Mouse (Mus musculus): ENCODE data around the gene Slc25a51.

DNA sequence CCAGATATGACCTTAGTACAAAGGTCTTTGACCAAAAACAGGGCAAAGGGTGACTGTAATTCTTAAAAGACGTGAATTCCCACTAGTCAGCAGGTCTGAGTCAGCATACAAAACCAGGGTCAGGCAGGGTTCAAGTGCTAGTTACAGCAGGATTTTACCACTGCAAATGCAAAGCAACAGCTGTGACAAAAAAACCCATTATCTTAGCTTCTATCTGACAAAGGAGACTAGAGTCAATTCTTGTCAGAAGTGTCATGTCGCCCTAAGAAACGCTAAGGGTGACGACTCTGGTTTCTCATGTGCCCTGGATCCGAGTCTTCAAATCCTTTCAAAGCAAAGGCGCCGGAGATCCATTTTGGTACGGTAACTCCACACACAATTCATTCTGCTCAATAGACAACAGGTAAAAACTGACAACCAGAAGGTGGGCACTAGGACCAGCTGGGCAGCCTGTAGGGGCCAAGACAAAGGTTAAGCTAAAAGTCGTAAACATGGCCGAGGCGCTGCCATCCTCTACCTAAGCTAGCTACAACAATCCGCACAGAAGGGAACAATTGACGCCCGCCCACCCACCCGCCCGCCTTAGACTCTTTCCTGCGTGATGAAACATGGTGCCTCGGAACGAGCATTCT is 747 bp downstream of the Slc25a51 start:
- TF ChIP-seq EP300 (IDR thresholded peaks at IDR 0.05; ENCODE audit: insufficient read depth, low read depth, low read length) (no peak), CTCF (IDR thresholded peaks at IDR 0.05; ENCODE audit: low read depth, low read length) (no peak)
